Mouse (Mus musculus): ENCODE measurements around the gene Mrpl9. TPM values are rescaled to one million over a fixed set of nuclear protein-coding genes. Genes with fewer than 3 reads are reported as not detected.

Mrpl9 gene
- 10 to 100 TPM; 62.4 to 66.5 TPM for total RNA-seq (2021)
- long read RNA-seq, experiment 1, transcript Mrpl9-201 (7 exons, 1,612 nt): major isoform, 116 of 125 reads
- long read RNA-seq, experiment 1, partial matches to known transcripts: 1 of 125 reads
- long read RNA-seq, experiment 1, other reads (novel, unspliced or antisense): 8 of 125 reads
- long read RNA-seq, experiment 2, transcript Mrpl9-201 (7 exons, 1,612 nt): major isoform, 99 of 108 reads
- long read RNA-seq, experiment 2, partial matches to known transcripts: 5 of 108 reads
- long read RNA-seq, experiment 2, other reads (novel, unspliced or antisense): 3 of 108 reads

DNA sequence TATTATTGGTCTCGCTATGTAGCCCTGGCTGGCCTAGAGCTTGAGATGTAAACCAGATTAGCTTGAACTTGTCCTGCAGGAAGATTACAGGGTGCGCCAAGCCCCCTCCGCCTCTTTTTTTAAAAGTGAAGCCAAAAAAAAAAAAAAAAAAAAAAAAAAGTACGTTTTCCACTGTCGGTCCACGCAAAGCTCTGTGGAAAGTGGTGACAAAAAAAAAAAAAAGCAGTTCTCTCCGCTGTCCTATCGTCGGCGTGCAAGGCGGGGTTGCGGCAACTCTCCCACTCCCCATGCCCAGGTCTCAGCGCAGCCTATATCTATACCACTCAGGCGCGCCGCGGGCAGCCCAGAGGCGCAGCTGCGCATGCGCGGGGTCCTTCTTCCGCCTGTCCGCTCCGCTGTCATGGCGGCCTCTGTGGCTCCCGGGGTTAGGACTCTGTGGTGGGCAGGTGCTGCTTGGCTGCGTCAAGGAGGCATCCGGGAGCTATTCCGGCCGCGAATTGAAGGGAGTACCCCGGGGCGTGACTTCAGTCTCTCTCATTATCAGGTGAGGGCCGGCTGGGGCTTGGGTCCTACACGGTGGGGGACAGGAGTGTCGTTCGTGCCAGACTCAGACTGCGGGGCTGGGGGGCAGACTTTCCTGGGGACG, at the start of gene Mrpl9:
Gene Mrpl9, plus strand, starts transcription at position 368 of the 646 bp plus-strand sequence.
- intact Hi-C loops (cut with DNase I): loop anchor here (5.0 kb wide), 1 partner anchor 76 kb away; no protein-coding TSS in a partner anchor
- DNase-seq: peak; percentile 97 to 98

DNA sequence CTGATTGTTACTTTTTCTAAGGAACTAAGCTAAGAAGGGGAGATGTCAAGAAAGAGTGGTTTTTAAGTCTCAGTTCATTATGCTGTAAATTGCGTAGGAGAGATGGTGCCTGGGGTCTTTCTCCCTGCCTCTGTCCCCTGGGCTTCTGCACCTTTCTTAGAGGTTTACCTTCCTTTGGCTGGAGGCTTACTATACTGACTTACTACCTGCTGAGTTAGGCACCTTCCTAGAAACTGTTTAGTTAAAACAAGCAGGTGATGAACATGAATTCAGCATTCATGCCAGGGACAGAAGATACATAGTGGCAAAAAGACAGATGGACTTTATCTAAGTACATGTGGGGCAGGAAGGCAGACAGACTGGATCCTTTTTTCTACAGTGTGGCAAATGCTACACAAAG, 46.8 kb upstream of the Mrpl9 start:
- no peak for DNase-seq
- intact Hi-C loops (cut with DNase I): no loop called here

- intact Hi-C loops (cut with DNase I): no loop called here
- DNase-seq: no peak
These were observed 46.3 kb upstream of the Mrpl9 start for GRCm38 (mm10) chr3:94396851-94397250.

- intact Hi-C loops (cut with DNase I): no loop called here
These were observed 44.9 kb upstream of the Mrpl9 start, which contains the start of gene Lingo4 for GRCm38 (mm10) chr3:94398217-94398616. Lingo4 (plus strand) TSS chr3:94398517.

DNA sequence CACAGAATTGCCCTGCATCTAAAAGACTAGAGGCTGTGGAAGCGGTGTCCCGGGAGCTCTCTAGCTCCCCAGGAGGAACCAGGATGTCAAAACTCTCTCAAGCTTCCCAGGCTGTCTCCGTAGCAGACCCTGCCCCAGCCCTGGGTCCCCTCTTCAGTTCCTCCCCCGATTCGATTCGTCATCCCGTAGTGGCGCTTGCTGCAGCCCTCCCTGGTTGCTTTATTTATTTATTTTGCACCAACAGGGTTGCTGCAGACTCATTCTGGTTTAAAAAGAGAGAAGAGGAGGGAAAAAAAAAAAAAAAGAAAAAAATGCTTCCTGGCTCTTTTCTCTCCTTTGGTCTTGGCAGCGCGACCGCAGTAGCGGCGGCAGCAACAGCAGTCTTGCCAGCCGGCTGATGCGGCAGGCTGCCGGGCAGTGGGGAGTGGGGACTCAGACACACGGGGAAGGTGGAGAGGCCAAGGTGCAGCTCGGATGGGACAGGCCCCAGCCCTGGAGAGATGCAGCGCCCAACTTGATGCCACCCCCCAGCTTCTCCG, 44.1 kb upstream of the Mrpl9 start:
- DNase-seq: peak; percentile 14 to 23
- intact Hi-C loops (cut with DNase I): no loop called here

More at GRCm38 (mm10) chr3:94398217-94398616, 44.9 kb upstream of the Mrpl9 start, which contains the start of gene Lingo4:
- no peak for DNase-seq

- no peak for DNase-seq
- intact Hi-C loops (cut with DNase I): no loop called here
These were observed 43.3 kb upstream of the Mrpl9 start for GRCm38 (mm10) chr3:94399663-94400310.

GRCm38 (mm10) chr3:94402451-94402850, 40.7 kb upstream of the Mrpl9 start:
- intact Hi-C loops (cut with DNase I): no loop called here
- DNase-seq: no peak

GRCm38 (mm10) chr3:94404366-94405054, 38.6 kb upstream of the Mrpl9 start:
- peak in 1 of 2 experiments; percentile 13 for DNase-seq
- intact Hi-C loops (cut with DNase I): no loop called here

DNA sequence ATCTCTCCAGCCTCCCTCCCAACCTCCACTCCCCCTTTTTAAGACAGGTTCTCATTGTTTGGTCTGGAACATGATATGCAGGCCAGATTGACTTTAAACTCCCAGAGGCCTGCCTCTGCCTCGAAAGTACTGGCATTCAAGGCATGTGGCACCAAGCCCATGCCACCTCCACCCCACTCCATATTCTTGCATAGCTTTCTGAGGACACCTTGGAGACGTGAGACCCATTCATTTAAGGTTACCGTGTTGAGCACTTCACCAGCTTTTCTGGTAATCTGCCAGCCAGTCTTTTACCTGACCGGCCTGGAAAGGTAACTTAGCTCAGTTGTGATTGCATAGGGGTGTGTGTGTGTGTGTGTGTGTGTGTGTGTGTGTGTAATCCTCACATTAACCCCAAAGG, 37.6 kb upstream of the Mrpl9 start:
- intact Hi-C loops (cut with DNase I): no loop called here

DNA sequence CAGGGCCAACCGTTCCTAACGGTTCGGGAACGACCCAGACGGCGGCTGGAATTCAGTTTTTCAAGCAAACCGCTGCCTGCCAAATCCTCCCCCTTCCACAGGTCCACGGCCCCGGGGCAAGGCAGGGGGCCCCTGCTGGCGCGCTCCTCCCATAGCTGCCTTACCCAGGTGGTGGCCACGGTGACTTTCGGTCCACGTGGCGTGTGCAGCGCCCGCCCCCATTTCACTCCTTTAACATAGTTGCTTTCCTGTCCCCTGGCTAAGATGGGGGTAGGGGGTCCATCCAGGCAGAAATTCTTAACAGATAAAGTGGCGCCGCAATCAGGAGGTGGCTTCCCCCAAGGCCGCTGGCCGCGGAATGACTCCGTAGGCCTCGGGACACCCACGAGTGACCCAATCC, 30.6 kb upstream of the Mrpl9 start:
- peak in 1 of 2 experiments; percentile 9 for DNase-seq
- intact Hi-C loops (cut with DNase I): no loop called here

More for the DNA sequence above, 37.6 kb upstream of the Mrpl9 start:
- no peak for DNase-seq

DNA sequence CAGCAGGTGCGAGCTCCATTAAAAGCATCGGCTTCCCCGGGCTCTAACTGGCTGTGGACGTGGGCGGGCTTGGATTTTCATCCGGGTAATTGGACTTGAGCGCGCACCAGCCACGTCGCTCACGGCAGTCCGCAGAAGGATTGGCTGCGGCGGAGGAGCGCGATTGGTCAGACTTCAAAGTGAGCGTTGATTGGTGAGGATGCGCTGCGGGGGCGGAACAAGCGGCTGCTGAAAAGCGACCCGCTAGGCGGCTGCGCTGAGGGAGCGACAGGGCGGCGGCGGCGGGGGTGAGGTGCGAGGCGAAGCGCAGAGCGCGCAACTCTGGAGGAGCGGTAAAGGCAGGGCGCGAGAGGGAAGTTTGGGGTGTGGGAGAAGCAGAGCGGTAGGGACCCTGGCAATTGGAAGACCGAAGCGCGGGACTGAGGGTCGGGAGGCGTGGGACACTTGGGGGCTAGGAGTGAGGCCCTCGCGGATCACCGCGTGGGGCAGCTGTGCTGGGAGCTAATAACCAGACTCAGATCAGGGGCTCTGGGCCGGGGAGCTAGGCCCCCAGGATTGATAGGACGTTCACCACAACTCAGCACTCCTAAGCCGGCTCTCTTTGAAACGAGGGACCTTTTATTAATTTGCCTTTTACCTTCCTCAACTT, 30.0 kb upstream of the Mrpl9 start, which contains the start of gene Tdrkh:
Gene Tdrkh, plus strand, starts transcription at position 243 of the 649 bp plus-strand sequence.
- intact Hi-C loops (cut with DNase I): no loop called here

GRCm38 (mm10) chr3:94430980-94431379, 12.1 kb upstream of the Mrpl9 start:
- no peak for DNase-seq
- intact Hi-C loops (cut with DNase I): no loop called here

More for the DNA sequence above, 30.0 kb upstream of the Mrpl9 start, which contains the start of gene Tdrkh:
- peak; percentile 90 to 92 for DNase-seq

GRCm38 (mm10) chr3:94434305-94434704, 8.8 kb upstream of the Mrpl9 start:
- DNase-seq: no peak
- intact Hi-C loops (cut with DNase I): no loop called here

DNA sequence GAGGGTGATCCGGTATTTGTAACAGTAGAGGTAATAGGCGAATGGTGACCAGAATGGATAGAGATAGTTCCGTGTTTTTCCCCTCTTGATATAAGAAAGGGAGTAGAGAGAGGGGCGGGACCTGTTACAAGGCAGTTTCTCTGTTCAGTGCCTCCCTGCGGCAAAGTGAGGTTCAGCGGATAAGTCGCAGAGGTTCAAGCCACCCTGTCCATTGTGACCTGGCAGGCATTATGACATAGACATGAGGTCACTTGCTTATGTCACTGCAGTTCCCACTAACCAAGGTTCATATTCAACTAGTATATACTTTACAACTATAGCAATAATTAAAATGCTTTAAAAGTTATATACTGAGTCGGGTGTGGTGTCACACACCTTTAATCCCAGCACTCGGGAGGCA, 6.7 kb upstream of the Mrpl9 start:
- intact Hi-C loops (cut with DNase I): no loop called here

GRCm38 (mm10) chr3:94441182-94441581, 1.9 kb upstream of the Mrpl9 start:
- DNase-seq: peak in 1 of 2 experiments; percentile 4
- intact Hi-C loops (cut with DNase I): loop anchor here (5.0 kb wide), 1 partner anchor 74 kb away; no protein-coding TSS in a partner anchor

More for the DNA sequence above, 6.7 kb upstream of the Mrpl9 start:
- no peak for DNase-seq

- intact Hi-C loops (cut with DNase I): loop anchor here (5.0 kb wide), 1 partner anchor 76 kb away; no protein-coding TSS in a partner anchor
These were observed 463 bp downstream of the Mrpl9 start, which contains the start of gene Oaz3 for GRCm38 (mm10) chr3:94443597-94443964. Oaz3 (minus strand) TSS chr3:94443915.

GRCm38 (mm10) chr3:94449377-94449776, 6.3 kb downstream of the Mrpl9 start:
- intact Hi-C loops (cut with DNase I): no loop called here
- no peak for DNase-seq

More at GRCm38 (mm10) chr3:94443597-94443964, 463 bp downstream of the Mrpl9 start, which contains the start of gene Oaz3:
- no peak for DNase-seq

DNA sequence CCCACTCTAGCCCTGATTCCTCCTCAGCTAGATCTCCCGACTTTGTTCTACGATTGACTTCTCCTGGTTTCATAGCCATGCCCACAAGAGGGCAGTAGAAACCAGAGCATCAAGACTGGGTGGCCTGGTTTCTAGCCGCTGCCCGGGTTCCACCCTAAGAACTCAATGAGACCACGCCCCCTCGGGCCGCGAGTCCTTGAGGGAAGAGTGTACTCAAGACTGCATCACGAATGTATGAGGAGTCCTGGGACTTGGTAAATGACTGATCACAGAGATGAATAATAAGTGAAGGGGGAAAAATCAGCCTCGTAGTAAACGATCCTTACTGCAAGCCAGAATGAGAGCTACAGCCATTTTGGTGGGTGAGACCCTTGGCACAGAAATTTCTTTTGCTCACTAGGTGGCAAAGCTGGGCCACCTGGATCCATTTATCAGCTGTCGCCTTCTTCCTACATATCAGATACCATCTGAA, 13.4 kb downstream of the Mrpl9 start:
- peak; percentile 78 to 86 for DNase-seq
- intact Hi-C loops (cut with DNase I): loop anchor here (1.0 to 5.0 kb wide), 4 partner anchors 46 to 266 kb away; partner anchors contain the start of gene Snx27

GRCm38 (mm10) chr3:94457055-94457454, 13.9 kb downstream of the Mrpl9 start:
- intact Hi-C loops (cut with DNase I): loop anchor here (2.0 to 5.0 kb wide), 3 partner anchors 46 to 265 kb away; partner anchors contain the start of gene Snx27
- no peak for DNase-seq

Data from heart, postnatal 14 days (tissue).